Mouse (Mus musculus): ENCODE results near the gene Fermt2. TPM values are rescaled to one million over a fixed set of nuclear protein-coding genes. Genes with fewer than 3 reads are reported as not detected.

The Fermt2 gene
- polyA plus RNA-seq, 1 experiment, result 19.3 TPM

DNA sequence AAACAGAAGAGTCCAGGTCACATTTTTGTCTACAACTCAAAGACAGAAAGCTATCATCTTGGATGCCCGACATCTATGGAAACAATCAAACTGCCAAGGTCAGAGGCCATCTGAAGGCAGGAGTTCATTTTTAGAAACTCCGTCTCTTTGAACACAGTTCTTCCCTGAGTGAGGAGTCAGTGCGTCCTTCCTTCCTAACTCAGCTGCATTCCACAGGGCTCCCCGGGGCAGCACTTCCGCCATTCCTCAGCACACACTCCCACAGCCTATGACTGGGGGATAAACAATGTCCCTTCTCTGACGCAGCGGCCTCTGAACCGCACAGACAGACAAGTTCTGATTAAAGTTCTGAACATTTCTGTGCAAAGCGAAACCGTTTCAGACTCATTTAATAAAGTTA, 66.3 kb downstream of the Fermt2 start:
- H3K27ac ChIP-seq (ENCODE audit: control insufficient read depth, insufficient read depth, low read depth, low read length, poor library complexity), result no peak overlapping the region
- H3K4me3 ChIP-seq (replicated peaks; ENCODE audit: control insufficient read depth, low read depth, low read length), result no peak overlapping the region
- 69% methylated on average over 10 of the region's 10 CpGs for WGBS
- TF ChIP-seq CTCF (IDR thresholded peaks at IDR 0.05; ENCODE audit: control insufficient read depth, insufficient read depth, low read length) (no peak), POLR2A (IDR thresholded peaks at IDR 0.05; ENCODE audit: borderline replicate concordance, control insufficient read depth, low read depth, low read length) (no peak)
- H3K4me1 ChIP-seq (ENCODE audit: control insufficient read depth, insufficient read depth, low read length), result no peaks in the 10 kb centered on the region

DNA sequence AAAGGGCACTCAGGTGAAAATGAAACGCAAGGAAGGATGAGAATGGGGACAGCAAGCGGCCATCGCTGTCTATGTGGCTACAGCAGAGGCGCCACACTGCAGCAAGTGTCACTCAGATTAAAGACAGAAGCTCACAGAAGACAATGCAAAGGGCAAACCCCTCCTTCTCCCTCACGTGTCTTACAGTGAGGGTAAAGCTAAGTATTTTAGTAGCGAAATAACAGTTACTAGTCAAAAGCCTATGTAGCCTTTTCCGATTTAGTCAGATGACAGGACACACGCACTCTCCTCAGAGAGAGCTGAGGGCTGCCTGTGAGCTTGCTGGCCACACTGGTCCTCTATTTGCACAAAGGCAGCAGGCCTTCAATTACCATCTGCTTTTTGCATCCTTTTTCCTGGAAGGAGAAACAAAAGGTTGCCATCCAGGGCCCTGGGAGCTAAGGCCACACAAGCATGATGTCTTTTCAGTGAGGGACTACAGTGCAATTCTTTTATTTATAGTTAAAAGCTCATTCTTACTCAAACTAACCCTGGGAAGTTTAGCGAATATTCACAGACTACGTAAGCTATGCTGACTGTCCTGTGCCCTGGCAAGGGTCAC, 66.9 kb downstream of the Fermt2 start:
- WGBS, result 87% methylated on average over 10 of the region's 10 CpGs
- H3K4me1 ChIP-seq (ENCODE audit: control insufficient read depth, insufficient read depth, low read length), result no peaks in the 10 kb centered on the region
- no peak overlapping the region for H3K4me3 ChIP-seq (replicated peaks; ENCODE audit: control insufficient read depth, low read depth, low read length)
- TF ChIP-seq CTCF (IDR thresholded peaks at IDR 0.05; ENCODE audit: control insufficient read depth, insufficient read depth, low read length) (no peak), POLR2A (IDR thresholded peaks at IDR 0.05; ENCODE audit: borderline replicate concordance, control insufficient read depth, low read depth, low read length) (no peak)
- H3K27ac ChIP-seq (ENCODE audit: control insufficient read depth, insufficient read depth, low read depth, low read length, poor library complexity), result no peak overlapping the region

DNA sequence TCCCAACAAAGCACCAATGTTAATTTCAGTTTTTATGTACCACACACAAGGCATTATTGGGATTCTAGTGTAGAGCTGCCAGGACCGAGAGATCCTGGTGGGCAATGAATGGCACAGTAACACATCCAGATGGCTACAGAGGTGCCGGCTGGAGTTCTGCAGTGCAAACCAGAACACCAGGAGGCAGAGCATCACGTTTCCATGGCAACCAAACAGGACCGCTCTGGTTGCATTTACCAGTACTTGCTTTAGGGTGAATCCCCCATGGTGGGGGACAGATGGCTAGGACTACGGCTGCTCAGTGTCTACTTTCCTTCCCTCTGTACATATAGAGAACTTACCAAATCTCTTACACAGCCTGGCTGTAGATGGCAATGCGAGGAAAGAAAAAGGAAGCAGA, 67.5 kb downstream of the Fermt2 start:
- H3K27ac ChIP-seq (ENCODE audit: control insufficient read depth, insufficient read depth, low read depth, low read length, poor library complexity), result no peak overlapping the region
- no peak overlapping the region for H3K4me3 ChIP-seq (replicated peaks; ENCODE audit: control insufficient read depth, low read depth, low read length)
- H3K4me1 ChIP-seq (ENCODE audit: control insufficient read depth, insufficient read depth, low read length), result no peaks in the 10 kb centered on the region
- TF ChIP-seq POLR2A (IDR thresholded peaks at IDR 0.05; ENCODE audit: borderline replicate concordance, control insufficient read depth, low read depth, low read length), result no peak
- TF ChIP-seq CTCF (IDR thresholded peaks at IDR 0.05; ENCODE audit: control insufficient read depth, insufficient read depth, low read length), result no peak
- WGBS, result 72% methylated on average over 6 of the region's 6 CpGs

DNA sequence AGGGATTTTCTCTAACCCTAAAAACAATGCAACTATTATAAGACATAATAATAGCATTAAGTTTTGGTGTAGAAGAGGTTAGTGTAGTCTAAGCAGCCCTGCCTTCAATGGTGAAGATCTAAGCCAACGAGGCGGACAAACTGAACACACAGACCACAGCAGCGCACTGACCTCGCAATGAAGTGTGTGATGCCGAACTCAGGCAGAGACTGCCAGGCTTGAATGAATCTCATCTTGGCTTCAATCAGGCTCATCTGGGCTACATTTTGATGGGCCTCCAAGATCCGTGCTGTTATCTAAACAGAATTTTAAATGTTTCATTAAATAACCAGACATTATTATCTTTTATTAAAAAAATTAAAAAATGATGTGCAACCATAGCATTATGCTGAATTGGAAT, 68.0 kb downstream of the Fermt2 start:
- WGBS, result 86% methylated on average over 6 of the region's 6 CpGs
- H3K4me1 ChIP-seq (ENCODE audit: control insufficient read depth, insufficient read depth, low read length), result no peaks in the 10 kb centered on the region
- no peak overlapping the region for H3K4me3 ChIP-seq (replicated peaks; ENCODE audit: control insufficient read depth, low read depth, low read length)
- TF ChIP-seq POLR2A (IDR thresholded peaks at IDR 0.05; ENCODE audit: borderline replicate concordance, control insufficient read depth, low read depth, low read length), result no peak
- no peak for TF ChIP-seq CTCF (IDR thresholded peaks at IDR 0.05; ENCODE audit: control insufficient read depth, insufficient read depth, low read length)
- no peak overlapping the region for H3K27ac ChIP-seq (ENCODE audit: control insufficient read depth, insufficient read depth, low read depth, low read length, poor library complexity)

DNA sequence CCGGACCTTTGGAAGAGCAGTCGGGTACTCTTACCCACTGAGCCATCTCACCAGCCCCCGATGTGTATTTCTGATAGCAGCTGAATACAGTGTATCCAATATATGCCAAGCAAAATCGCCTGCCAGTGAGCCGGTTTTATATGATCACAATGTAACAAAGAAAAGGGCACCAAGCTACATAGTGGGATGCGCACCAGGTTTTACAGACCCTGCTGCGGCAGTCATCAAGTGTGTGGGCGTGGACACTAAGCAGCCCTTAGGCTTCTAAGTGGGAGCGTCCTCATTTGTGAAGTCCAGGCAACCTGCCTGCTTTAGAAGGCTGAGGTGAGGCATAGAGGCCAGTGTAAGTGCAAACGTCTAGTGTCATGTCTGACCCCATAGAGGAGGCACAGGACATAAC, 69.4 kb downstream of the Fermt2 start:
- H3K4me3 ChIP-seq (replicated peaks; ENCODE audit: control insufficient read depth, low read depth, low read length), result no peak overlapping the region
- H3K4me1 ChIP-seq (ENCODE audit: control insufficient read depth, insufficient read depth, low read length), result no peaks in the 10 kb centered on the region
- no peak overlapping the region for H3K27ac ChIP-seq (ENCODE audit: control insufficient read depth, insufficient read depth, low read depth, low read length, poor library complexity)
- 86% methylated on average over 10 of the region's 10 CpGs for WGBS
- TF ChIP-seq CTCF (IDR thresholded peaks at IDR 0.05; ENCODE audit: control insufficient read depth, insufficient read depth, low read length) (no peak), POLR2A (IDR thresholded peaks at IDR 0.05; ENCODE audit: borderline replicate concordance, control insufficient read depth, low read depth, low read length) (no peak)

DNA sequence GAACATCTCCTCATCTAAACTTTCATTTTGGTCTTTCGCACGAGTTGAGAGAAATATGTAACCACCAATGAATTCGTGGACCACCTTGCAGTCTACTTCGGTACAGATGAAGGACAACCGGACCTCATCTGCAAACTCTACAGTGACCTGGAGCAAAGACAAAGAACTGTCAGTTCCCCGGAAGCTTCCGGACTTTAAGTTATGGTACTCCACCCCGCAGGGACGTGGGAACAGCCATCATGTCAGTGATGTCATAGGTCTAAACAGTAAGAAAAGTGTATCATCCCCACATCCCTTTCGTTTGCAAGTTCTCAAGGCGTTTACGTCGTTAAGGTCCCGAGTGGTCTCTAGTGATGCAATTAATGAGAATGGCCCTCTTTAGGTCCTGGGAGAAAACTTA, 70.0 kb downstream of the Fermt2 start:
- 82% methylated on average over 14 of the region's 14 CpGs for WGBS
- no peak overlapping the region for H3K27ac ChIP-seq (ENCODE audit: control insufficient read depth, insufficient read depth, low read depth, low read length, poor library complexity)
- no peak overlapping the region for H3K4me3 ChIP-seq (replicated peaks; ENCODE audit: control insufficient read depth, low read depth, low read length)
- no peak for TF ChIP-seq CTCF (IDR thresholded peaks at IDR 0.05; ENCODE audit: control insufficient read depth, insufficient read depth, low read length)
- TF ChIP-seq POLR2A (IDR thresholded peaks at IDR 0.05; ENCODE audit: borderline replicate concordance, control insufficient read depth, low read depth, low read length), result no peak
- H3K4me1 ChIP-seq (ENCODE audit: control insufficient read depth, insufficient read depth, low read length), result no peaks in the 10 kb centered on the region

DNA sequence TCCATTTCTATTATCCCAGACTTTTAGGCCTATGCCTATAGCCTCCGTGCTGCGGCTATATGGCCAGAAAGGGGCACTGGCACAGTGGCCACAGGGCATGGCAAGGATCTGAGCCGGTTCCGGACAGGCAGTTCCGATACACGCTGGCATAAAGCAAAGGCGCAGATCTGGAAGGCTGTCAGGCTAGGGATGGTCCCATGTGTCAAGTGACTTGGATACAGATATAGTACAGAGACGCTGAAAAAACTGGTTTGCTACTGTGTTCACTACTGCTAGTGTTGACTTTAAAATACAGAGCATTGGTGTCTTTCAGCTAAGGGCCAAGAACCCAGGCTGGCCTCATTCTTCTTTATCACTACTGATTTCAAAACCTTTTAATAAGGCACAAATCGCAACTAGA, 72.9 kb downstream of the Fermt2 start:
- no peak for TF ChIP-seq CTCF (IDR thresholded peaks at IDR 0.05; ENCODE audit: control insufficient read depth, insufficient read depth, low read length)
- no peak for TF ChIP-seq POLR2A (IDR thresholded peaks at IDR 0.05; ENCODE audit: borderline replicate concordance, control insufficient read depth, low read depth, low read length)
- H3K4me1 ChIP-seq (ENCODE audit: control insufficient read depth, insufficient read depth, low read length), result no peaks in the 10 kb centered on the region
- H3K4me3 ChIP-seq (replicated peaks; ENCODE audit: control insufficient read depth, low read depth, low read length), result no peak overlapping the region
- H3K27ac ChIP-seq (ENCODE audit: control insufficient read depth, insufficient read depth, low read depth, low read length, poor library complexity), result no peak overlapping the region
- 89% methylated on average over 9 of the region's 9 CpGs for WGBS

DNA sequence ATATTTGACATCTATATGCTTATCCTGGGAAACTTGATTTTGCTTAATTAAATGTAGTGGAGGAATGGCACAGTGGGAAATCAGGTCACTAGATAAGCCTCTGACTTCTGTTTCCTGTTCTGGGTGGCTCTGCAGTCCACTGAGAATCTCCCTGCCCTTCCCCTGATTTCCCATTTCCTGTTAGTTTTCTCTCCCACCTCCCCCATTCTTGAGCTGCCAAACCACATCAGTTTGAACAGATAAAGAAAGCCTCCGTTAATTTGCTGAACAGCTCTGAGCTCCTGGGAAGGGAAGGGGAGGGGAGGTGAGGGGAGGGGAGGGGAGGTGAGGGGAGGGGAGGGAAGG, 73.4 kb downstream of the Fermt2 start:
- Histone ChIP-seq H3K27ac (ENCODE audit: control insufficient read depth, insufficient read depth, low read depth, low read length, poor library complexity) (no peak overlapping the region), H3K4me1 (ENCODE audit: control insufficient read depth, insufficient read depth, low read length) (no peaks in the 10 kb centered on the region)
- 20% methylated on average over 1 of the region's 1 CpGs for WGBS

More for the DNA sequence above, 73.4 kb downstream of the Fermt2 start:
- H3K4me3 ChIP-seq (replicated peaks; ENCODE audit: control insufficient read depth, low read depth, low read length), result no peak overlapping the region
- TF ChIP-seq POLR2A (IDR thresholded peaks at IDR 0.05; ENCODE audit: borderline replicate concordance, control insufficient read depth, low read depth, low read length), result no peak
